Mouse (Mus musculus) megakaryocyte, embryonic 14.5 days (primary cell): Measurements from ENCODE around the gene Tppp3.

Experiments
- FLI1 ChIP-seq: IDR thresholded peaks from 2 replicates; pipeline ENCODE4 v1.6.1; 2012; ENCODE audit warnings: low read length, inconsistent platforms, mixed read lengths
- GATA1 ChIP-seq: IDR thresholded peaks from 3 replicates; pipeline ENCODE4 v1.6.1; 2012; ENCODE audit warnings: mixed read lengths, low read length, inconsistent platforms, borderline replicate concordance

DNA sequence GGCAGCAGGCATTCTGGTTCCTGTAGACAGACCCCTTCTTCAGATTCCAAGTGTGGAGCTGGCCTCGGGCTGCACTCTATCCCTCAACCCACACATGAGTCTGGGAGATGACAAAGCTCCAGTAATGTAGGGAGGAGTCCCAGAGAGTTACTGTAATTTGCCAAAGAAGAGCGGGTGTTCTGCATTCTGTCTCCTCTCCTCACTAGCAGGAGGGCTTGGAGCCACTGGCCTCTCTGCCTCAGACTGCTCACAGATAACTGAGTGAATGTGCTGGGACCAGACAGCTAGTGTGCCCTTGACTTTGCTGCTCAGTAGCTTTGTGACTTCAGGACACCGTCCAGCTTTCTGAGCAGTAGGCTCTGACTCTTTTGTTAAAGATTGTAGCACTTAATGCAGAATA, 6.5 kb upstream of the Tppp3 start:
- TF ChIP-seq GATA1 (no peak), FLI1 (no peak)
